Mouse (Mus musculus) hindbrain, embryonic 14.5 days (tissue): ENCODE data around the gene Slc27a2. TPM values are rescaled to one million over a fixed set of nuclear protein-coding genes. Genes with fewer than 3 reads are reported as not detected.
"Not testable (repeated sequence)": the region's sequence is repeated elsewhere in the genome, so short reads cannot be mapped to it uniquely, and the experiment has no call there.

Experiments used
- ATAC-seq: fragments of 200-750 bp; cut with Nextera tagmentation; 2 replicates; pipeline ENCODE4 v1.8.0; 2017; ENCODE audit warnings: moderate number of reproducible peaks, mild to moderate bottlenecking, moderate TSS enrichment, moderate library complexity; ENCODE audit not compliant: low FRiP score
- DNase-seq: peaks from one replicate; pipeline ENCODE4 v3.0.0-alpha.2; 2015; ENCODE audit warnings: low spot score
- H3K27ac ChIP-seq: fragments of 300-500 bp; sonication (generic); 2 replicates; pipeline ENCODE4 v1.5.1; 2014; ENCODE audit warnings: mild to moderate bottlenecking, moderate library complexity
- H3K27me3 ChIP-seq: fragments of 300-500 bp; sonication (generic); 2 replicates; pipeline ENCODE4 v1.6.1; 2014; ENCODE audit warnings: mild to moderate bottlenecking, low read length, mixed read lengths; ENCODE audit not compliant: control insufficient read depth, insufficient read depth
- H3K36me3 ChIP-seq: fragments of 300-500 bp; sonication (generic); replicated peaks from 2 replicates; pipeline ENCODE4 v1.6.1; 2014; ENCODE audit not compliant: control insufficient read depth, insufficient read depth
- H3K4me1 ChIP-seq: fragments of 300-500 bp; sonication (generic); replicated peaks from 2 replicates; pipeline ENCODE4 v1.6.1; 2014; ENCODE audit warnings: antibody characterized with exemption, low read length, mixed read lengths; ENCODE audit not compliant: control insufficient read depth, insufficient read depth
- H3K4me2 ChIP-seq: fragments of 300-500 bp; sonication (generic); replicated peaks from 2 replicates; pipeline ENCODE4 v1.6.1; 2014; ENCODE audit warnings: mild to moderate bottlenecking, moderate library complexity
- H3K4me3 ChIP-seq: fragments of 300-500 bp; sonication (generic); replicated peaks from 2 replicates; pipeline ENCODE4 v1.5.1; 2014; ENCODE audit warnings: mild to moderate bottlenecking, low read length
- H3K9ac ChIP-seq: fragments of 300-500 bp; sonication (generic); 2 replicates; pipeline ENCODE4 v1.6.1; 2014
- H3K9me3 ChIP-seq: fragments of 300-500 bp; sonication (generic); 2 replicates; pipeline ENCODE4 v1.6.1; 2016; ENCODE audit warnings: low read length; ENCODE audit not compliant: control insufficient read depth
- WGBS: fragments of 180-500 bp; shearing (Covaris S2); extraction: QIAGEN DNeasy Blood & Tissue Kit; methylation state at CpG from one replicate; pipeline ENCODE4 v1.1.7; 2014; 5-methylcytosine and 5-hydroxymethylcytosine counted together
- polyA plus RNA-seq: library from polyadenylated mRNA; unstranded; fragments of >200 nt; fragmentation: Nextera tagmentation; extraction: Ambion mirVana; gene quantifications from 2 replicates; pipeline ENCODE4 v1.2.1, GENCODE M21; 2014

Gene Slc27a2
- polyA plus RNA-seq, 1 experiment from 2014 or later, result 9.7 TPM

DNA sequence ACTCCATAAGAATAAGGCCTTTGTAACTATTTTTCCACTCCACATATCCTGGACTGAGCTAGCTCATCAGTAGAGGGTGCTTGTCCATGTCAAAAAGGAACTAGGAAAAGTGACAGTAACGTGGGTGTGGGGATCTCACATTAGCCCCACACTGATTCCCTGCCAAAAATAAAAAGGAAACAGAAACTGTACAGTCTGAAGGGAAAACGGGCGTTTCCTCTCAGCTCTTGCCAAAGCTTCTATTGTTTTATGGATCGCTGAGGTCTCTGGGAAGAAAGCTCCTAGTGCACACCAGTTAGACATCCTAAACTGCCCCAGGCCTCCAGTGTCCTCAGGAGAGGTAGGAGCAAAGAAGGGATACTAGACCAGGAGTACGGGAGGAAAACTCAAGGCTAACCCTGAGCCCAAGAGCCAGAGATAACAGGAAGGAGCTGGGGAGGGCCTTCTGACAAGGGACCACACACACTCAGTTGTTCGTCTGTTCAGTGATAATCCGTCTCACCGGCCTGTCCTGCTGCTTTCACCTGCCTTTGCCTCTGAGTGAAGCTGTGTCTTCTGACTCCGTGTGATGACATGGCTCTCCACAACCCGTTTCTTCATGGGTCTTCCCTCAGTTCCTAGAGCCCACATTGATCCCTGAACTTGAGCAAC lies 55.5 kb downstream of the Slc27a2 start:
- 70% methylated on average over 10 of the region's 10 CpGs for WGBS
- no peak for DNase-seq

DNA sequence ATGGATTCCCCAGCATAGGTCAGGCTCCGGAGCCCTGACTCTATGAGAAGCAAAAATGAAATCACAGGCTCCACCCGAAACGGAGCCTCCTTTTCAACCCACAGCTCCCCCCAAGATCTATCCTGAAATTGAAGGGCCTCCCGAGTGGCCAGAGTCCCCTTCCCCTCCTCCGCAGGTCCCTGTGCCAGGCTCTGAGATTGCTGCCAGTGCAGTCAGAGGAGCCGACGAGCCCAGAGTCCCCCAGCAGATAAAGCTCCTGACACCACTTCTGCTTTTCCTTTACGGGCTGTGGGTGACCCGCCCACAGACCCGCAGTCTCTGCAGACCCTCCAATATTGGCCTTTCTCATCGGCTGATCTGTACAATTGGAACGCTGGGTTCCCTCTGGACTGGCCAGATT lies 57.4 kb downstream of the Slc27a2 start:
- not testable (repeated sequence) for H3K4me2 ChIP-seq, H3K9me3 ChIP-seq, H3K27ac ChIP-seq, H3K27me3 ChIP-seq, H3K9ac ChIP-seq, H3K4me1 ChIP-seq, DNase-seq, H3K4me3 ChIP-seq, ATAC-seq, H3K36me3 ChIP-seq
- 73% methylated on average over 12 of the region's 12 CpGs for WGBS

More for the DNA sequence above, 55.5 kb downstream of the Slc27a2 start:
- H3K4me2 ChIP-seq, result no peak overlapping the region
- no peak overlapping the region for H3K9ac ChIP-seq
- no peaks in the 10 kb centered on the region for H3K36me3 ChIP-seq
- H3K27me3 ChIP-seq, result no peaks in the 10 kb centered on the region
- no peaks in the 10 kb centered on the region for H3K9me3 ChIP-seq
- H3K27ac ChIP-seq, result no peak overlapping the region
- no peak for ATAC-seq
- H3K4me3 ChIP-seq, result no peak overlapping the region
- H3K4me1 ChIP-seq, result no peaks in the 10 kb centered on the region

DNA sequence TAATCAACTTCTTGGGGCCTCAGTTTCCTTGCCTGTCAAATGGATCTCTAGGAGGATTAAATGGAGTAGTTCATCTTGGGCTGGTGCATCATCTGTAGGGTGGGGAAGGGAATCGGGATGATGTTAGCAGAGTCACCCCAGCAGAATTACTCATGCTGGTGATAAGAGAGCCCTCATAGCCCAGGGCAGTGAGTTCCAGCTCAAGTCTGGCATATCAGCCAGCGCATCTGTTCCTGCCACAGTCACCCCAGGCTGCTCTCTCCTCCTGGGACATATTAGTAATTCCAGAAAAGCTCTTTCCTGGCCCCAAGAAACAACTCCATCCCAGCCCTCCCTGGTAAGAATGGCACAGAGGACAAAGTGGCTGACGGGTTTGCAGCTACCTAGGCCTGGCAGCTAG lies 63.1 kb downstream of the Slc27a2 start:
- Histone ChIP-seq H3K4me1 (no peaks in the 10 kb centered on the region), H3K9ac (no peak overlapping the region), H3K27me3 (no peaks in the 10 kb centered on the region), H3K4me3 (no peak overlapping the region), H3K4me2 (no peak overlapping the region), H3K9me3 (no peaks in the 10 kb centered on the region), H3K27ac (no peak overlapping the region), H3K36me3 (no peaks in the 10 kb centered on the region)
- WGBS, result 85% methylated on average over 3 of the region's 3 CpGs
- no peak for ATAC-seq
- no peak for DNase-seq

DNA sequence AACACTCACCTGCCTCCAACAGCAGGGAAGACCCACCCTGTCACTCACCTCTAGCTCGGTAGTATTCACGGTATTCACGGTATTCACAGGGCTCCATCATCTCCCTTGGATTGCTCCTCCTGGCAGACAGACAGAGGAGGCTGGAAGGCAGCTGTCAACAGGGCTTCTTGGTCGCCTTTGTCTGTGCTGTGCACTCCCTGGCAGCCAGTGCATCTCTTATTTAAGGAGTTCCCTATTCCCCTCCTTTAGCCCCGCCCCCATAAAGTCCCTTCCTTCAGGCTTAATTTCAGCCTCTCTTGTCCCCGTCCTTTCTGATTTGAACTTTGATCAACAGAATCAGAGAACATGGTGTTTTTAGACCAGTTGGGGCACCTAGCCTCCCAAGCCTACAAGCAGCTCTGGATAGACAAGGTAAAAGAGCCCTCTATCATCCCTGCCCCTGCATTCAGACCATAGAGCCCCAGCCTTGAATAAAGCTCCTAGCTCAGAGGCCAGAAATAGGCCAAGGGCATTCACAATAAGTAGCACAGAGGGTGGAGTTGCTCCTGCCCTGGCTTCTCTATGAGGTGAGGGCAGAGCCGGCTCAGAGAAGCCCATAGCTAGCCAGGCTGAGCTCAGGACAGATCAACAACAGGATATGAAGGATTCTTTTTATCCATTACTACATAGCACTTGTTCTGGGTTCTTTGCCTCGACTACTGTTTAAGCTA lies 66.4 kb downstream of the Slc27a2 start:
- no peaks in the 10 kb centered on the region for H3K36me3 ChIP-seq
- H3K4me3 ChIP-seq, result no peak overlapping the region
- ATAC-seq (no peak), DNase-seq (no peak)
- H3K4me1 ChIP-seq, result no peaks in the 10 kb centered on the region
- no peaks in the 10 kb centered on the region for H3K9me3 ChIP-seq
- H3K27me3 ChIP-seq, result no peaks in the 10 kb centered on the region
- no peak overlapping the region for H3K9ac ChIP-seq
- no peak overlapping the region for H3K27ac ChIP-seq
- no peak overlapping the region for H3K4me2 ChIP-seq
- 28% methylated on average over 8 of the region's 8 CpGs for WGBS

DNA sequence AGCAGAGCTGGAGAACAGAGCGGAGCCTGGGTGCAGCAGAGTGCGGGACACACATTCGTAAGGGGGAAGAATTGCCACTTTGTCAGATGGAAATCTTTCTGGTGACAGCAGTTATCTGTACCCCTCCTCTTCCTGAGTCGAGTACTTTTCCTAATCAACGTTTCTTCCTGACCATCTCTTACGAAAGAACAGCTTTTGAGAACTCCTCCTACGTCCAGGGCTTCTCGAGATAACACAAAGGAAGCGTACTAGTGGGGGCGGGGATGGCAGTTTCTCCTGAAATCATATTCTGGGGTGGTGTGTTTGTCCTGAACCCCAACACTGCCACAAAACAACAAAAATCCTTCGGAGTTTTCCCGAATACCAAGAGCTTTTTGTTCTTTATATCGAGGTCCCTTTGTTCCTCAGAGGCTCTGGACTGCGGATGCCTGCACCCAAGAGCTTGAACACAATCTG lies 67.1 kb downstream of the Slc27a2 start, which contains the start of gene Hdc:
Hdc (minus strand) TSS at position 51 of the 456 bp plus-strand sequence.
- no peaks in the 10 kb centered on the region for H3K36me3 ChIP-seq
- WGBS, result 72% methylated on average over 14 of the region's 14 CpGs
- no peak within 1 kb of the TSS for H3K27ac ChIP-seq
- H3K4me3 ChIP-seq, result no peak within 1 kb of the TSS
- DNase-seq (no peak), ATAC-seq (no peak)
- no peak within 1 kb of the TSS for H3K9ac ChIP-seq
- H3K9me3 ChIP-seq, result no peaks in the 10 kb centered on the region
- no peaks in the 10 kb centered on the region for H3K4me1 ChIP-seq
- H3K4me2 ChIP-seq, result no peak within 1 kb of the TSS
- H3K27me3 ChIP-seq, result no peaks in the 10 kb centered on the region

DNA sequence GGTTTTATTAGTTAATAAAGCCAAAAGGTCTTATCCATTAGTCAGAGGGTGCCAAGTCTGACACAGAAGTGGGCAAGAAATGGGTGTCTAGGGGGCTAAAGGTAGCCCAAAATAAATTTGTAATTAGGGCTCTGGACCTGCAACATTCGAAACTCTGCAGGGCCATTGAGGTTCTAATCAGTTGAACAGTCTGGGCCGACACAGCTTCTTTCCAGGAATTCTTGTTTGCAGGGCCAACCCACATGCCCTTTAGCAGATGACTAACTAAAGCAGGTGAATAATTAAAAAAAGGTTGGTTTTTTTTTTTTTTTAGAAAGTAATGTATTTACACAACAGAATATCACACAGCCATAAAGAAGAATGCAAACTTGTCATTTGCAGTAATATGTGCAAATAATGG lies 70.2 kb downstream of the Slc27a2 start:
- no peak overlapping the region for H3K4me3 ChIP-seq
- no peak for DNase-seq
- no peak overlapping the region for H3K9ac ChIP-seq
- no peaks in the 10 kb centered on the region for H3K9me3 ChIP-seq
- no peak overlapping the region for H3K27ac ChIP-seq
- no peaks in the 10 kb centered on the region for H3K27me3 ChIP-seq
- H3K36me3 ChIP-seq, result no peaks in the 10 kb centered on the region
- no peak for ATAC-seq
- H3K4me1 ChIP-seq, result no peaks in the 10 kb centered on the region
- H3K4me2 ChIP-seq, result no peak overlapping the region
- 85% methylated on average over 2 of the region's 2 CpGs for whole genome bisulfite sequencing

DNA sequence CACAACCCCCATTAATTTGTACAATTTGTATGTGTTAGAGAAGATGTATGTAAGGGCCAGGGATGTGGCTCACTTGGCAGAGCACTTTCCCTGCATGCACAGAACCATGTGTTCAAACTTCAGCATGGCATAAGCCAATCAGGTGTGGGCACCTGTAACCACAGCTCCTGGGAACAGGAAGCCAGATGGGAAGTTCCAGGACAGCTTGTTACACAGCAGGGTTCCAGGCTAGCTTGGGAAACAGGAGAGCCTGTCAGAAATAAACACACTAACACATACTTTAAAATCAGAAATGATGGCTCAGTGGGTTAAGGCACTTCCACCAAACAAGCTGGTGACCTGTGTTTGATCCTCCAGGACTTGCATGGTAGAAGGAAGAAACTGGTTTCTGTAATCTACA lies 70.9 kb downstream of the Slc27a2 start:
- Histone ChIP-seq H3K27me3 (no peaks in the 10 kb centered on the region), H3K4me1 (no peaks in the 10 kb centered on the region), H3K9ac (no peak overlapping the region), H3K36me3 (no peaks in the 10 kb centered on the region), H3K27ac (no peak overlapping the region), H3K4me2 (no peak overlapping the region), H3K4me3 (no peak overlapping the region), H3K9me3 (no peaks in the 10 kb centered on the region)
- no peak for DNase-seq
- ATAC-seq, result no peak

DNA sequence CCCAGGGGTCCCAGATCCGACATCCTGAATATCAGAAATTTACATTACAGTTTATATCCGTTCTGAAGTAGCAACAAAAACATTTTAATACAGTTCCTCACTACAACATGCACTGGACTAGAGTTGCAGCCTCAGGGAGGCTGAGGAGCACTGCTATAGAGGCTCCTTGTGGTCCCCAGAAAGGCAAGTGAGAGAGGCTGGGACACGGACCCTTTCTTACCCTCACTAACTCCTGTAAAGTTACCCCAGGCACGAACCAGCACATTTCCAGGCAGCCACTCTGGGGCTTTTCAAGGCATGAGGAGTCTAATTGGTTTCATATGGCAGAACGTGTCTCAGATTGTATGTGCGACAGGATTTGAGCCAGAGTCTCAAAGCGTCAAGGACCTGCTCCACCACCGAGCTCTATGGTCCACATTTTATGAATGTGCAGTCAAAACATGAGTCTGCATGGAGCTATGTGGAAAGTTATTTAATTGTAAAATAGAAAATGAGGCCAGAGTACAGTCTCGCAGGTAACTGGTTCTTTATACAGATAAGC lies 76.3 kb downstream of the Slc27a2 start:
- ATAC-seq (no peak), DNase-seq (no peak)
- no peak overlapping the region for H3K4me2 ChIP-seq
- peaks cover 23% of the 10 kb centered on the region for H3K36me3 ChIP-seq
- no peak overlapping the region for H3K4me3 ChIP-seq
- H3K9me3 ChIP-seq, result no peaks in the 10 kb centered on the region
- no peaks in the 10 kb centered on the region for H3K27me3 ChIP-seq
- no peaks in the 10 kb centered on the region for H3K4me1 ChIP-seq
- no peak overlapping the region for H3K27ac ChIP-seq
- H3K9ac ChIP-seq, result no peak overlapping the region
- WGBS, result 88% methylated on average over 9 of the region's 9 CpGs

DNA sequence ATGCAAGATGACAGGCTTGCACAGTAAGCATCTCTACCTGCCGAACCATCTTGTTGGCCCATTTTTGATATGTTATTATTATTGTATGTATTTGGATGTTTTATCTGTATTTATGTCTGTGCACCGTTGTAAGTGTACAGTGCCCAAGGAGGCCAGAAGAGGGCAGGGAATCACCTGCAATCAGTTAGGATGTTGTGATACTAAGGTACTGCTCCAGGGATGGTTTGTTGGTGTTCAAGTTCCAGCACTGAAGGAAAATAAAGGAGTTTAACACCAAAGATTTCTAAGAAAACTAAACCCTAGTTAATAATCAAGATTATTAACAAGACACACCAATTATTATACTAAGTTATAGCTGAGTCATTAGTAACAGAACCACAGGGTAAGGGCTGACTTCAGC lies 81.0 kb downstream of the Slc27a2 start:
- Histone ChIP-seq H3K27me3 (no peaks in the 10 kb centered on the region), H3K9ac (no peak overlapping the region), H3K27ac (no peak overlapping the region), H3K36me3 (peaks cover 31% of the 10 kb centered on the region), H3K4me2 (no peak overlapping the region), H3K4me1 (no peaks in the 10 kb centered on the region), H3K4me3 (no peak overlapping the region), H3K9me3 (no peaks in the 10 kb centered on the region)
- ATAC-seq (no peak), DNase-seq (no peak)
- 94% methylated on average over 2 of the region's 2 CpGs for WGBS
